Mouse (Mus musculus) T-helper 1 cell (primary cell): ENCODE measurements at regions not wholly inside any gene's neighbourhood (a gene's known extent, or its start where the extent isn't known, plus 50 kb on each side); places are given as distances from the start of the nearest gene placed in this dataset.

Source experiments
- in situ Hi-C: fragments of 300-600 bp; cut with MboI, MseI; formaldehyde crosslinking; loops from one replicate; pipeline ENCODE4 v1.15.1; 2025; ENCODE audit warnings: high pct_unique_total_duplicates

DNA sequence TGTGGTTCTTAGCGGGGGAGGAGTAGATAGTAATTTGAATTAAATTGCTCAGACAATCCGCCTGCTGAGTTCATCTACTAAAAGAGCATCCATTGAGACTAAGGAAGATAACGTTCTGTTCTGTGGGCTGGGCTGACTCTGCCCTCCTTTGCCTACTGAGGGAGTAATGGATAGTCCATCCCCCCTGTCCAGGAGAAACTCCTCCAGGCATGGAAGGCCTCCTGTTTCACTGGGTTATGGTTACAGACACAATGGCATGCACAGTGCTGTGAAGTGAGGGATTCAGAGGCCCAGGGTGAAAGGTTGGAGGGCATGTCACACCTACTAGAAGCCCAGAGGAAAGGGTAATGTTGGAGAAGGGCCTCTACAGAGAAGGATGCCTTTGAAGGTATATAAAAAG is 287.2 kb upstream of the Xrcc4 start:
- in situ Hi-C loops, result no loop called here

DNA sequence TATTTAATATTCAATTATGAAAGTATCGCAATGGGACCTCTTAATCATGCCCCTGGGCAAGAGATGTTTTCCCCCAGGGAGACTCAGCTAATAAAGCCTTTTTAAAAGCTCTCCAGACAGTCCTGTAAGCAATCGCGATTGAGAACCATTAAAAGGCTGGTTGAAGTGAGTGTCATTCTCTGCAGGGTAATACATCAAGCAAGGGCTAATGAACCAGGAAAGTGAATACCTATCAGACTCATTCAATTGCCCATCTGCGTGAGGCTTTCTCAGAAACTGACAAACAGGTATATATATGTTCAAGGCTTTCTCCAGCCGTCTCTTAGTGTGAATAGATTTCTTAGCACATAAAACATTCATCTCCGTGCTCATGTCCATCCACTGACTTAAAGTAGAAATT is 286.8 kb upstream of the Xrcc4 start:
- in situ Hi-C loops, result no loop called here

DNA sequence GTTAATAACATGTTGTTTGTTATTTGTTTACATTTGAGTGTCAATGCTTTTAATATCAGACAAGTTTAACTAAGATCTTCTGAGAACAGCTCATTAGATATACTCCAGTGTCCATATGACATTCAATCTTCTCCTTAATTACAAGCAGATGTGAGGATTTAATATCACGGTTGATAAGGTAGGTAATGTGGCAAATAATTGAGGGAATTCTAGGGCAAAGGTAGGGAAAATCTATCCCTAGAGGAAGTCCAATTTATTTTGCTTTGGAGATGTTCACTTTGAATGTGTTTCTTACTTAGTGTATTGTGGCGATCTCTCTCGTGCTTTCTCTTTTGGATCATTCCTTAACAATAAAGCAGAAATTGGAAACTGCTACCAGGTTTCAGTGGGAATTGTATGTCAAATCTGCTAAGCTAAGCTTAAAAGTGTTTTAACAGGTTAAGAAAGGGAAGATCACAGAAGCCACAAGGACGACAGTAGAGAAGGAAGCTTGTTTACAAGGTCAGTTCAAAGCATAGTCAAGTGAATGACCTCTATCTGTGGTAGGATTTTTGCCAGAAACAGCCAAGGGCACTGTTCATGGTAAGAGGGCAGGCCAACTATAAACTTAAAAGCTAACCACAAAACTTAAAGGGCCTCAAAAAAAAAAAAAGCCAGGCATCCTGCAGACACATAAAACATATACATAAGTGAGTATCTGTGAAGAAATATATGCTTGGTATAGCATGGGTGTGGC is 282.2 kb upstream of the Xrcc4 start:
- in situ Hi-C loops, result no loop called here

DNA sequence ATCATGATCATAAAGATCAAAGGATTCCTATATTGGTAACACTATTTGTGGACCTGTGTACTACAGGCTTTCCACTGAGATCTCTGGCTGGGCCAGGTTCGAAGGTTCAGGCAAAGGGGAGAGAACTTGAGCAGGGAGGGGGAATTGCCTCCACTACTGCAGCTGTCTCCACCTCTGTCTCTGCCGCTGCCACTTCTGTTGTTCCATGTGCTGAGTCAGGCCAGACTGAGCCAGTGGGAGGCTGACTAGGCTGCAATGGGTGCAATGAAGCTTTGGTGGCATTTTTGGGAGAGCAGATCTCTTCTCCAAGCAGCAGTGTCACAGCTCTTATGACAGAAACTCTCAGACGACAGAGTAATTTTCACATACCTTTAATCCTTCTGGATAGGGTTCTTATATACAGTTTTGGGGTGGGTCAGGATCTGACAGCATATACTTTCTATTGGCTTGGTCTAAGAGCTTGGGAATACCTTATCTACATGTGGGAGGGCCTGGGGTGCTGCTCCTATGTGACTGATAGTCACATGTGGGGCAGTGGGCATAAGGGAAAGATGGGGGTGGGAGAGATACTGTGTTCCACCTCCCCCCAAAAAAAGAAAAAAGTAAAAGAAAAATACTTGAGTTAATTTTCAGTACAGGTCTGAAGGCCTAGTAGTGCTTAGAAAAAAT is 281.5 kb upstream of the Xrcc4 start:
- in situ Hi-C loops, result no loop called here

DNA sequence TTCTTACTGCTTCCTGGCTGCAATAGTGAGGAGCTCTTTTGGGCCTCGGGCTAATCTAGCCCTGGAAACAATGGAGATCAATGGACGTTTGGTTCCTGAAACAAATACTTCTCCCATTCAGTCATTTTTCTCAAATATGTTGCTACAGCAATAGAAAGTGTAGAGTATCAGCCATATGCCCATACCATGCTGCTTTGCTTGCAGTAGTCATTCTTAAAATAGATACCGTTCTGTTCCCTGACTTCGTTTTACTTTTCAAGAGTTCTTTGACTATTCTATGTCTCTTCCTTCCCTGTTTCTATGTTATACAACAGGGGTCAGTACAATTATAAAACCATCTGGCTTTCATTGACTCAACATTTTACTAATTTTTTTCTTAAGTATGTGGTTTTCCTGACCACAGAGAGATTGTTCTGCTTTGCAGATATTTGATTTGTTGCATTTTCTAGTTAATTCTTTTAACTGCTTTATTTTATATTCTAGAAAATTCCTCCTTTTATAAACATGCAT is 275.2 kb upstream of the Xrcc4 start:
- in situ Hi-C loops, result no loop called here

DNA sequence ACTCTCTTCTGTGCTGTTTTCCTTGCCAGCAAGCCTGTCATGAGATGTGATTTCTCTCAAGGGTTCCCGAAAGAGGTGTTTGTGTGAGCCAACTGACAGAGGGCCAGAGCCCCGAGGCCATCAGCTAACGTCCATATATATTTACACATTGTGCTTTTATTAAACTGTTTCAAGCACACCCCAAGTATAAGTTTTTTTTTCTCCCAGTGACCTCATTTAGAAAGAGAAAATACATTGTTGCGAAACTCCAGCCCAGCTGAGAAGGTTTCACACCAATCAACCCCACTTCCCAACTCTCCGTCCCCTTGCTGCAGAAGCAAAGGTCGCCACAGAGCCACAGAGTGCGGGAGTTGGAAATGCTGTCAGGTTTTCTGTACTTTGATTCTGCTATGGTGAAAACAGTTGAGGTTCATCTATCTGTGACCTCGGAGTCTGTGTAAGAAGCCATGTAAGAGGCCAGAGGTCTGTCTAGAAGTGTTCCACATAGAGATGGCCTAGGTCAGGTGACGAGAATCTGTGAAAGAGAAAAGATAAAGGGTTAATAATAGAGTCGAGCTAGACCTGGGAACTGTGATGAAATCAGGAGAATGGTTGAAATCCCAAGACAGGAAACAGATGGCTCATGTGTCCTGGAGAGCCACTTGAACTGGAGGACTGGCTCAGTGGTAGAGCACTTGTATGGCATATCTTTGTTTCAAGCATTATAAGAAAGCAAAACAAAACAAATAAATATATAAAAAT is 270.6 kb upstream of the Xrcc4 start:
- in situ Hi-C loops, result no loop called here

DNA sequence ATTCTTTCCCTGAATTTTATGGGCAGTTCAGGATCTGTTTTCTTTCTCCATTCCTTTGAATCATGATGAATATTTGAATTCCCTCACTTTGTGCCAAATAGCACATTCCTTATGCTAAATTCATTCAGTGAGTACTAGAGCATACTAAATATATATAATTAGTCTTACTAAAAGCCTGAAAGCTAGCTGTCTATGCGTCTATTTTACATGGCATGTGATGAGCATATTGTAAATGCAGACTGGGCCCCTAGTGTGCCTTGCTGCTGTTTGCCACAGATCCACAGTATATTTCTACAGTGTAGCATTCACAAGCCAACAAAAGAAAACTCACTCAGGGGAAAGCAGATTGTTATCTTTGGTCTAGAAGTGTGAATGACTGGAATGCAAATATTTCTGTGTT is 268.7 kb upstream of the Xrcc4 start:
- in situ Hi-C loops, result no loop called here

DNA sequence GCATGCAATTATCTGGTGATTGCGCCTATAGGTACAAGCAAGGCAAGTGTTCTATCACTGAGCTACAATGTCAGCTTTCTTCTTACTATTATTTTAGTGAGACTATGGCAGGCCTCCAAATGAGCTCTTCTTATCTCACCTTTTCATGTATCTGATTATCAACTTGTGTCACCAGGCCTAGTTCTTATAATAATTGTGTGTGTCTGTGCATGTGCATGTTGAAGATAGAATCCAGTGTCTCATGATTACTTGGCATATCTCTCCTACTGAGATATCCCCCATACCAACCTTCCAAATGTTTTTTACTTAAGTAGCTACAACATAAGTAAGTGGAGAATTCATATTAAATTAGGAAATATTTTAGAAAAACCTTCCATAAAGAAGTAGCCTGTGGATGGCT is 266.2 kb upstream of the Xrcc4 start:
- in situ Hi-C loops, result no loop called here

DNA sequence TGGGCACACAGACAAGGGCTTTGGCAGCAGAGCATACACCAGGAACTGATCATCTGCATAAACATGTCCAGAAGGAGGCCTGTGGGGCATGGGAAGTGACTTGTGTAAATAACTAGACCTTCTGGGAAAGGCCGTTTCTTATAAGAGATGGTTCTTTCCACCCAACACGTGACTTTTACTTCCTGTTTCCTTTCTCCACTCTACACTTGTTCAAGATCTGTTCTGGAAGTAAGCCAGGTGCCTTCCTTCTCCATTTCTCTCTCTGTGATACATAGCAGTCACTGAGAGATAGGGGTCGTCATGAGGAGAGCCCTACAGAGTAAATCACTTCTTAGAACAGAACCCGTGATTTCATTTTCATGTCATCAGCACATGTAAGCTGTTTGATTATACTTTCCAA is 253.4 kb upstream of the Xrcc4 start:
- in situ Hi-C loops, result no loop called here

DNA sequence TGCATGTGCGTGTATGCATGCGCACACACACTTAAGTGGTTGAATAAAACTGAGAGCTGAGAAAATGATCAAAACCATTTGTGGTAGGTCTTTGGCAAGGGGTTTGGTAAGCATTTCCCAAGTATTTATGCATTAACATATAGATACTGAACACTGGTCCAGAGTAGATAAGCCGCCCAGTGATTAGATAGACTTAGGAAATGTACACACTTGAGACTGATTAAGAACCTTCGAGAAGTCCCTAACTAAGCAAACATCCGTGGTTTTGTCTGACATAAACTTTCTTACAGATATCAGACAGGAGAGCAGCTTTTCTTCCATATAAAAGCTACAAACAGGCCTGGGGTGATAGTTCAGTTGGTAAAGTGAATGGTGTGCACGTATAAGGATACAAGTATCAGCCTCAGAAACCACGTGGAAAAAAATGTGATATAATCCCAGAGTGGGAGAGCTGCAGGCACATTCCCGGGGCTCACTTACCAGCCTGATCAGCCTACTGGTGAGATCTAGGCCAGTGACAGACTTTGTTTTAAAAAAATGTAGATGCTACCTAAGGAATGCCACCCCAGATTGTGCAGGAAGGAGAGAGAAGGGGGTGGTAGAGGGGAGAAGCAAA is 252.3 kb upstream of the Xrcc4 start:
- in situ Hi-C loops, result no loop called here

DNA sequence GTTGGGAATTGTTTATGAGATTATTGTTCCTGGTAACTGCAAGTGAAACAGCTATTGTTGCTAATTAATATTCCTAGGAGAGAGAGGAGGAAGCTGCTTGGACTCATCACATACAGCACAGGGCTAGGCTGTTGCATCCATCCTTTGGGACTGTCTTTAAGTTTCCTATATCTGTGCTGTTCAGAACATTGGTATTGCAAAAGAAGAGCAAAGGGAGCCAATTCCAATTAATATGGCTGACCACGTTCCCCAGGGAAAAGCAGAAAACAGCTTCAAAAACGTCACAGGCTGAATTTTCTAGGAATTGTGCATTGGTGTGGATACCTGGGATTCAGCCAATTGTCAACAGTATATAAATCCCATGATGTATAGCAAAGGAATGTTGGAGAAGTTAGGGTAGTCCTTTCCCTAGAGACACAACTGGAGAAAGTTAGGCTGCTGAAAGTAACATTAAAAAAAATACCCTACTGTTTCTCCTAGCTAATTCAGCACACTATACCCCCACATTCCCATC is 251.3 kb upstream of the Xrcc4 start:
- in situ Hi-C loops, result no loop called here

DNA sequence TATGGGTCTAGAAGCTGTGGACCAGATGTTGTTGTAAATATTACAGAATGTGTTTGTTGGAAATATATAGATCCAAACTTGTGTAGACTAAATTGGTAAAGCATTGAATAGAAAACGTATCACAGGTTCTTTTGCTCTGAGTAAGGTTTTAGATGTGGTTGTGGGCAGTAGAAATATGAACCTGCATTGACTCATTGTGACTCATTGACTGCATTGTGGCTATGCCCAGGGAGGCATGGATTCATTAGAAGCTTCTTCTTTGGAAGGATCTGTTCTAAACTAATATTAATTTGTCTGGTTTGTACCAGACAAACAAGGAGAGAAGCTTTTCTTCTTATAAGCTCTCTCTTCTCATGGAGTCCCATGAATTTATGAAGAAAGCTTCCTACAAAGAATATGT is 248.2 kb upstream of the Xrcc4 start:
- in situ Hi-C loops, result no loop called here

DNA sequence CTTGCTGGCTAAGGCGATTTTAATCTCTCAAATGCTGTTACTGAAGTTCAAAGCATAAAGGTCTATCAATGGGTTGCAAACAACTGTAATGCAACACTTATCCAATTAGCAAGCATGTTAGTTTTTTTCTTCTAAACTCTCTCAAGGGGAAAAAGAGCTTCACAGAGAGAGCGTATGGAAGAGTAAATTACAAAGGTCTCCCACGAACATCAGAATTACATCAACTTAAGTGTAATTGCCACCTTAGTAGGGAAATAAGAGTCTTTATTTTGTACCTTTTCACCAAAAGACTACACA is 246.3 kb upstream of the Xrcc4 start:
- in situ Hi-C loops, result no loop called here

DNA sequence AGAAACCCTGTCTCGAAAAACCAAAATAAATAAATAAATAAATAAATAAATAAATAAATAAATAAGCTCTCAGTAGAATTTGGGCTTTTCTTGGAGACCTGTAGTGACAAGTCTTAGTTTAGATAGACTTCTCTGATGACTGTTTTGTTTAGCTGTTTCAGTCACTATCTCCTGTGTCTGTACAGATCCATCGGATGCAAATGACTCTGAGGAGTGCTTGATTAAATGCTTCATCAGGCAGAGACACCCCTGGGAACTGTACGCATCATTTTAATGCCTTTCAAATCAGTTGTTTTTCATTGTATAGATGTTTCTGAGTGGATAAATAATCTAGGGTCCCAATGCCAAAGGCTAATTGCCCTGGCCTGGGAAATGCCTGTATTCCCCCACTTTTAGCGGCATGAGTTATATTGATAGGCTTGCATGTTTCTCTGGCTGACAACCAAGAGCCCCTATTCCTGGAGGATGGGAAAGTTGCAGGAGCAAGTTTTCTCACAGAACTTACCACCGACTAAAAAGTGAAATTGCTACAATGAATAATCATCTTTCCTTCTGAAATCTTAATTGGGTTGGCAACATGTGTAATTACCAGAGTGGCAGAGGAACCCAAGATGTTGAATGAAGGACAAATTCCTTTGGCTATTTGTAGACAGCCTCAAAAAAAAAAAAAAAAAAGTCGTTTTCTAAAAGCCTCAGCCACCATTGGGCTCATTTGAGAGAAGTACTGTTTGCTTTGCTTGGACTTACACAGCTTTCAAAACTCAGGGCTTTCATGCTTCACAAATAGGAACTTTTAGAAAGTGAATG is 245.7 kb upstream of the Xrcc4 start:
- in situ Hi-C loops, result no loop called here

DNA sequence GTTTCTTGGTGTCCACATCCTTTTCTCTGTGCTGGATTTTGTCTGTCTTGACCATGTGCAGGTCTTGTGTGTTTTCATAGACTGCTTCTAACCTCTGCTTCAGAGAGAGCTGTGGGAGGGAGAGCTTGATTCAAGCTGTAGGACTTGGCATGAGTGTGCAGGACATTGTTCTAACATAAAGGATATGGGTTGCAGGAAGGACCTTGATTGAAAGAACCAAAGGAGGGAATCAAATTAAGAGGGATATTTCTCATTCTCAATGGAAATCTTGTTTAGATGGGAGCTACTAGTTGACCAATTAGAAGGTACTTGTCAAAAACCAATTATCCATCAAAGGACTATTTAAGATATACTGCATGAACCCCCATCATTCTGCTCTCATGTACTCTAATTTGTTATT is 244.9 kb upstream of the Xrcc4 start:
- in situ Hi-C loops, result no loop called here

DNA sequence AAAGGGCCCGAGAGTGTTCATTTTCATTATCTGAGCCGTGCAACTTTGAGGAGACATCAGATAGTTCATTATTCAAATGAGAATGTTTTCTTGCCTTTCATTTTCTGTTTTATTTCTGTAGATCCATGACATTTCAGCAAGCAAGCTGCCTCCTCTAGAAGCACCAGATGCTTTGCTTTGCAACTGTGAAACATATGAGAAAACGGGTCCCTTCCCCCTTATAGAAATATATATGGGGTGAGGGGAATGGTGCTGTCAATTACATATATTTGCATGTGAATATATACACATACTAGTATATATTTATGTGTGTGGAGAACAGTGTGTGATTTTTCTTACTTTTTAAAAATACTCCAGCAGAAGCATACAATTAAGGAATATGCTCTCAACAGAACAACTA is 235.8 kb upstream of the Xrcc4 start:
- in situ Hi-C loops, result no loop called here

DNA sequence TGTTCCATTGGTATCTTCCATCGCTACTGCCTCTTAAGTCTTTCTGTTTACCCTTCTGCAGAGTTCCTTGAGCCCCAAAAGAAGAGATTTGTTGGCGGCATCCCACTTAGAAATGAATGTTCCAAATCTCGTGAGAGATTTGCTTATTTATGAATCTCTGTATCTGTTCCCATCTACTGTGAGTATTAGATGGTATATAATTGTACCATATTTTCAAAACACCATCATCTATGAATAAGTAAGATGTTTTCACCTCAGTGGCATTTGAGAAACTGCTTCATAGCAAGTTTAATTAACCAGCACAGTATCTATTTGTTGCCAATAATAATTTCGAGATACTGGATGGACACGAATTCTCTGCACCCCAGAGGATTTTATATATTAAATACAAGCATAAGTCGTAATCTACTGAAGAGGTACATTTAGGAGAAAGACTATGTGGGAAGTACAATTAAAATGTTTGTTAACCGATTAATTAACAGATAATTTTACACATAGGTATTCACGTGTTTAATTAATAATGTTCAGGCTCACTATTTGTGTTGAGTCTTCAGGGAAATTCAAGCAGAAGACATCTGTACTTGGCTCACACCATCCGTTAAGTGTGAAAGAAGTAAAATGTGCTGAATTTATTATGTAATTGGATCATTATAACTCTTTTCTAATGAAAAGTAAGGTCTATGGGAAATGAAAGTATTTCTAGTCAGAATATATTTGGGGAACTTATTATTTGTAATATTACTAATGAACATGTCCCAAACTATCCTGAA is 224.0 kb upstream of the Xrcc4 start:
- in situ Hi-C loops, result loop anchor here (25.0 kb wide), 1 partner anchor 1301 kb away; no protein-coding TSS in a partner anchor

DNA sequence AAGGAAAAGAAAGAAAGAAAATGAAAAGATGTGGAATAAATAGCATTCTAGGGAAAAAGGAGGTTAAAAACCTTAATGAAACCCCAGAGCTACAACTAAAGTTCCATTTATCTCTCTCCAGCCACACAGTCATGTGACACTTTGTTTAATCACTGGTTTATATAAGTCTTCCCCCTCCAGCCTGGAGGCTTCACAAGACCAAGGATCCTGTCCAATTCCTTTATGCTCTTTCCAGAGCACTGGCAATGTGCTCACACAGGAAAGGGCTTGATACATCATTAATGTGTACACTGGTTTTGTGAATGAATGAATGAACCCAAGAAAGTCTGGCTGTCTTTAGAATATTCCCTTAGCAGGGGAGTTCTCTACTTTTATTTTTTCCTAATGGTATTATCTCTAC is 221.1 kb upstream of the Xrcc4 start:
- in situ Hi-C loops, result loop anchor here (25.0 kb wide), 1 partner anchor 1298 kb away; no protein-coding TSS in a partner anchor

DNA sequence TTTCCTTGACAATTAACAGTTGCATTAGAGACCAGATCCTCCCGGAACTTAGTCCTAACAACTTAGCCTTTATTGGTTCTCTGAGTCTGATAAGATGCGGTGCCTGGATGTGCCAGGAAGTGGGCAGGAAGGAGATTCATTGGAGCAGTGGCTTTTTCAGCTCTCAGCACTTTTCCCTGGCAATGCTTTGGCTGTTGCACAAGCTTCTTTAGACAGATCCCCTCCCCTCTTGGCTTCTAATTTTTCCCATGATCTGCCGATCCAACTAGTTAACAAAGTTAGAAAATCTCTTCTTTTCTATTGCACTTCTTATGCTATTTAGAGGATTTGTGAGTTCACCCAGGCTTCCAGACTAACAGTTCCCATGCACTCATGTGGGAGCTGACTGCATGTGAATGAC is 211.1 kb upstream of the Xrcc4 start:
- in situ Hi-C loops, result loop anchor here (25.0 kb wide), 1 partner anchor 1288 kb away; no protein-coding TSS in a partner anchor

DNA sequence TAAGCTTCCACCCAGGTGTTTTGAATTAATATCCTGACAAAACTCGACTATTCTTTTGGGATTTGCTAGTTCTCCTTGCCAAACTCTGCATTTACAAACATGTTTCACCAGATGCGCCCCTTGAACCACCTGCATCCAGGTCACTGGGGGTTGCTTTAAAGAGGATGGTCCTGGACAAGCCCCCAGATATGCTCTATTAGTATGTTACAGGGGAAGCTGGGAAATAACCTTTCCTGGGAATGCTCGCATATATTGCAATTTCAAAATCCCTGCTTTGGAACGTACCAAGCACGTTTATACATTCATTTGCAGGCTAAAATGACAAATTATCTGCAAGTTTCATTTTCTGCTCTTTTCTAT is 205.2 kb upstream of the Xrcc4 start:
- in situ Hi-C loops, result no loop called here
